Mouse (Mus musculus) C2C12 (cell line): Measurements from ENCODE around the gene Uap1l1. TPM values are rescaled to one million over a fixed set of nuclear protein-coding genes. Genes with fewer than 3 reads are reported as not detected.

Experiments
- H3K27me3 ChIP-seq: one replicate; pipeline ENCODE4 v1.6.1; 2011; ENCODE audit not compliant: control insufficient read depth, insufficient read depth, insufficient read length
- H3K36me3 ChIP-seq: one replicate; pipeline ENCODE4 v1.6.1; 2011; ENCODE audit not compliant: control insufficient read depth, insufficient read depth
- H3K4me3 ChIP-seq: one replicate; pipeline ENCODE4 v1.5.1; 2011; ENCODE audit warnings: mild to moderate bottlenecking, control low read depth; ENCODE audit not compliant: poor library complexity, insufficient read depth, severe bottlenecking
- H3K79me2 ChIP-seq: one replicate; pipeline ENCODE4 v1.6.1; 2011; ENCODE audit not compliant: control insufficient read depth, insufficient read depth
- H3K79me3 ChIP-seq: one replicate; pipeline ENCODE4 v1.6.1; 2011; ENCODE audit warnings: low read depth, control low read depth
- H3ac ChIP-seq: one replicate; pipeline ENCODE3; 2011; ENCODE audit warnings: low read depth; ENCODE audit not compliant: control insufficient read depth, insufficient read length
- CEBPB ChIP-seq: IDR thresholded peaks from one replicate; pipeline ENCODE4 v1.6.1; 2011; ENCODE audit warnings: low read depth, mild to moderate bottlenecking, control low read depth, moderate library complexity
- CTCF ChIP-seq: IDR thresholded peaks from one replicate; pipeline ENCODE4 v1.5.1; 2011; ENCODE audit not compliant: control insufficient read depth, insufficient read depth, insufficient read length
- FOSL1 ChIP-seq: IDR thresholded peaks from one replicate; pipeline ENCODE4 v1.8.0; 2011; ENCODE audit warnings: mild to moderate bottlenecking, low read length; ENCODE audit not compliant: poor library complexity, insufficient read depth, severe bottlenecking
- MAX ChIP-seq: IDR thresholded peaks from one replicate; pipeline ENCODE4 v1.6.1; 2011; ENCODE audit warnings: mild to moderate bottlenecking, control low read depth
- MYOD1 ChIP-seq: IDR thresholded peaks from one replicate; pipeline ENCODE4 v1.6.1; 2011; ENCODE audit warnings: low read depth; ENCODE audit not compliant: control insufficient read depth, insufficient read length
- MYOG ChIP-seq: IDR thresholded peaks from one replicate; pipeline ENCODE4 v1.6.1; 2011; ENCODE audit not compliant: control insufficient read depth, insufficient read length; ENCODE audit errors: extremely low read depth
- USF1 ChIP-seq: IDR thresholded peaks from one replicate; pipeline ENCODE4 v1.6.1; 2011; ENCODE audit warnings: low read depth, mild to moderate bottlenecking, control low read depth, moderate library complexity
- polyA plus RNA-seq: library from polyadenylated mRNA; unstranded; fragments of >200 nt; fragmentation: generic; extraction: Trizol; gene quantifications from one replicate; pipeline ENCODE4 v1.2.1, GENCODE M21; 2012; ENCODE audit warnings: missing spikeins

Uap1l1 gene
- polyA plus RNA-seq, 1 experiment: 96.6 TPM

GRCm38 (mm10) chr2:25332286-25333160 is 33.0 kb downstream of the Uap1l1 start, which contains the start of gene Man1b1:
Gene Man1b1 (plus strand): TSS chr2:25332338.
- H3K4me3 ChIP-seq: peak within 1 kb of the TSS; percentile 99
- peaks cover 44% of the 10 kb centered on the region for H3K79me2 ChIP-seq
- peaks cover 27% of the 10 kb centered on the region for H3K79me3 ChIP-seq
- H3K36me3 ChIP-seq: peaks cover 39% of the 10 kb centered on the region
- TF ChIP-seq FOSL1: no peak
- TF ChIP-seq CEBPB: peak; percentile 99
- TF ChIP-seq MYOG: no peak
- TF ChIP-seq MYOD1: no peak
- no peak for TF ChIP-seq CTCF
- TF ChIP-seq MAX: peak; percentile 74
- TF ChIP-seq USF1: peak; percentile 30
- peak within 1 kb of the TSS; percentile 95 for H3ac ChIP-seq
- no peaks in the 10 kb centered on the region for H3K27me3 ChIP-seq

GRCm38 (mm10) chr2:25331470-25331869 is 34.0 kb downstream of the Uap1l1 start:
- H3K27me3 ChIP-seq: peaks cover 3% of the 10 kb centered on the region
- peaks cover 28% of the 10 kb centered on the region for H3K36me3 ChIP-seq
- TF ChIP-seq MAX (no peak), CTCF (no peak), MYOG (no peak), CEBPB (no peak), USF1 (no peak), FOSL1 (no peak), MYOD1 (no peak)
- H3K79me3 ChIP-seq: peaks cover 27% of the 10 kb centered on the region
- H3K4me3 ChIP-seq: peak overlapping the region; percentile 99
- H3K79me2 ChIP-seq: peaks cover 44% of the 10 kb centered on the region
- H3ac ChIP-seq: no peak overlapping the region

GRCm38 (mm10) chr2:25328440-25328839 is 37.0 kb downstream of the Uap1l1 start:
- H3K27me3 ChIP-seq: peaks cover 7% of the 10 kb centered on the region
- H3ac ChIP-seq: no peak overlapping the region

GRCm38 (mm10) chr2:25326036-25326435 is 39.4 kb downstream of the Uap1l1 start:
- no peak overlapping the region for H3K4me3 ChIP-seq
- H3K79me3 ChIP-seq: no peaks in the 10 kb centered on the region
- no peak overlapping the region for H3ac ChIP-seq
- H3K36me3 ChIP-seq: no peaks in the 10 kb centered on the region
- TF ChIP-seq MAX (no peak), CEBPB (no peak), FOSL1 (no peak)
- H3K79me2 ChIP-seq: no peaks in the 10 kb centered on the region
- H3K27me3 ChIP-seq: peaks cover 19% of the 10 kb centered on the region

More at GRCm38 (mm10) chr2:25328440-25328839, 37.0 kb downstream of the Uap1l1 start:
- peaks cover 22% of the 10 kb centered on the region for H3K79me2 ChIP-seq
- TF ChIP-seq MYOD1 (no peak), CTCF (no peak), CEBPB (no peak), USF1 (no peak), MAX (no peak), MYOG (no peak), FOSL1 (no peak)
- H3K4me3 ChIP-seq: no peak overlapping the region
- H3K36me3 ChIP-seq: no peaks in the 10 kb centered on the region
- H3K79me3 ChIP-seq: peaks cover 17% of the 10 kb centered on the region

GRCm38 (mm10) chr2:25320084-25320483 is 45.4 kb downstream of the Uap1l1 start:
- H3K27me3 ChIP-seq: peaks cover 47% of the 10 kb centered on the region

More at GRCm38 (mm10) chr2:25320084-25320483, 45.4 kb downstream of the Uap1l1 start:
- no peaks in the 10 kb centered on the region for H3K79me3 ChIP-seq
- H3K79me2 ChIP-seq: no peaks in the 10 kb centered on the region
- no peaks in the 10 kb centered on the region for H3K36me3 ChIP-seq
- H3ac ChIP-seq: no peak overlapping the region
- no peak overlapping the region for H3K4me3 ChIP-seq
- TF ChIP-seq MYOG (no peak), MAX (no peak), FOSL1 (no peak), MYOD1 (no peak), CEBPB (no peak), CTCF (no peak), USF1 (no peak)
